Mouse (Mus musculus): ENCODE data around the gene Mmp15. TPM values are rescaled to one million over a fixed set of nuclear protein-coding genes. Genes with fewer than 3 reads are reported as not detected.

Gene Mmp15
- polyA plus RNA-seq (2012; rRNA removed; ENCODE audit: low replicate concordance): 32.1 and 55.1 TPM in 2 replicates

GRCm38 (mm10) chr8:95352151-95352870 lies at the start of gene Mmp15:
Gene Mmp15 (plus strand): TSS chr8:95352268.

DNA sequence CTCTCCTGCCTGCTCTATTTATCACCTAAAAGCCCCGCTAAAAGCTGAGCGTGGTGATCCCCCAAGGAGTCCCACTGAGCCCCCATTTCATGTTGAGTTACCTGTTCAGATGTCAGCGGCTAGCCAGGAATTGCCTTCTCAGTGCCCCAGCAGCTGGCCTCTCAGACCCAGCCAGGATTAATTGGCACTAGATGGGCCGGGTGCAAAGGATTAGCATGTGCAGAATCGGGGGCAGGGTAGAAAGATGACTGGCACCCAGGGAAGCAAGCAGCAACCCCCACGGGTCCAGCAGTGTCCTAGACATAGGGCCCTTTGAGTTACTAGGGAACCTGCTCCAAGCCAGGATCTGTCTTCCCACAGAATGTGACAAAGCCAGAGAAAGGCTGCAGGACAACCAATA lies 45.6 kb upstream of the Mmp15 start, which contains the start of gene Cngb1:
Cngb1 (minus strand) TSS at position 155 of the 400 bp plus-strand sequence.

GRCm38 (mm10) chr8:95310342-95310970 lies 41.6 kb upstream of the Mmp15 start, which contains the start of gene Tepp:
Gene Tepp (plus strand): TSS chr8:95310566.

DNA sequence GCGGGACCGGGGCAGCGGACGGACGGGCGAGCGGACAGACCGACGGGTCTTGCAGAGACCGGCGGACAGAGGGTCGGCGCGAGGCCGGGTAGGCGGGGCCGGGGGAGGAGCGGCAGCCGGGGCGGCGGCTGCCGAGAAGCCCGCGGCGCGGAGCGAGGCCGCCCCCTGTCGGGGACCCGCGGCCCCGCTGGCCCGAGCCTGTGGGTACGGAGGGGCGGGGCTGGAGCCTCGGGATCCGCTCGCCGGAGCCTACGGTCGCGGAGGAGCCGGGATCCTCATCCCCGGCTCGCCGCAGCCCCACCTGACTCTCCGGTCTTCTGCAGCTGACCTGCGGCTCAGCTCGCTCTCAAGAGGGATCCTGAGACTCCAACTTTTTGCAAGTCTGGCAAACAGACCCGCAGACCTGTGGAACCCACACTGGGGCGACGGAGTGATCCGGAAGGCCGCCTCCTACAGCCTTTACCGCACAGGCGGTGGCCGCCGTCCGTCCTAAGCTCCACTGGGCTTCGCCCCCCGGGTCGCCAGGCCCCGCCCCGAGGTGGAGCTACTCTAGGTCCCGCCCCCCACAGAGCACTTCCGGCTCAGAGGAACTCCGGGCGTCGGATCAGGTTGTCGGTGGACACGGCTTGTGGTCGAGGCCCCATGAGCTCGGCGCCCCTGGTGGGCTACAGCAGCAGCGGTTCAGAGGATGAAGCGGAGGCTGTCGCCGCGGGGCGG lies 20.2 kb upstream of the Mmp15 start, which contains the start of the genes Zfp319 and Usb1:
Zfp319 (minus strand) TSS at position 231 of the 717 bp plus-strand sequence.
Usb1 (plus strand) TSS at position 565 of the 717 bp plus-strand sequence.

Other genes with a start within 250 kb of the Mmp15 start
- gene Kifc3, start 149.5 kb upstream of the Mmp15 start, polyA plus RNA-seq (2012; rRNA removed; ENCODE audit: low replicate concordance): 27.6 and 44.8 TPM in 2 replicates
- 1.0 and 1.2 TPM in 2 replicates for gene Cngb1, start 45.7 kb upstream of the Mmp15 start, polyA plus RNA-seq (2012; rRNA removed; ENCODE audit: low replicate concordance)
- gene Tepp, start 41.7 kb upstream of the Mmp15 start, polyA plus RNA-seq (2012; rRNA removed; ENCODE audit: low replicate concordance): 0.30 TPM in 1 of 2 replicates, not detected in the other
- gene Zfp319, start 20.3 kb upstream of the Mmp15 start, polyA plus RNA-seq (2012; rRNA removed; ENCODE audit: low replicate concordance): 9.5 and 16.2 TPM in 2 replicates
- gene Usb1, start 20.0 kb upstream of the Mmp15 start, polyA plus RNA-seq (2012; rRNA removed; ENCODE audit: low replicate concordance): 28.7 and 33.4 TPM in 2 replicates
- 38.6 and 45.7 TPM in 2 replicates for gene Cfap20, start 82.6 kb downstream of the Mmp15 start, polyA plus RNA-seq (2012; rRNA removed; ENCODE audit: low replicate concordance)
- gene Csnk2a2, start 137.8 kb downstream of the Mmp15 start, polyA plus RNA-seq (2012; rRNA removed; ENCODE audit: low replicate concordance): 12.8 and 28.3 TPM in 2 replicates
- not detected in 2 replicates for gene Ccdc113, start 181.8 kb downstream of the Mmp15 start, polyA plus RNA-seq (2012; rRNA removed; ENCODE audit: low replicate concordance)
- not detected in 2 replicates for gene Prss54, start 224.1 kb downstream of the Mmp15 start, polyA plus RNA-seq (2012; rRNA removed; ENCODE audit: low replicate concordance)